Mouse (Mus musculus) brain, embryonic 14.5 days (tissue): ENCODE data around the gene Tbc1d2.

Experiments used
- CTCF ChIP-seq: fragments of 200-500 bp; IDR thresholded peaks from 2 replicates; pipeline ENCODE4 v1.5.1; 2012; ENCODE audit warnings: inconsistent platforms, mild to moderate bottlenecking, moderate library complexity, borderline replicate concordance; ENCODE audit not compliant: insufficient read depth, insufficient read length; ENCODE audit errors: extremely low read depth
- POLR2A ChIP-seq: fragments of 200-500 bp; IDR thresholded peaks from 2 replicates; pipeline ENCODE4 v1.6.1; 2012; ENCODE audit warnings: mild to moderate bottlenecking, inconsistent platforms, borderline replicate concordance; ENCODE audit not compliant: poor library complexity, insufficient read depth, insufficient read length, severe bottlenecking; ENCODE audit errors: extremely low read depth

DNA sequence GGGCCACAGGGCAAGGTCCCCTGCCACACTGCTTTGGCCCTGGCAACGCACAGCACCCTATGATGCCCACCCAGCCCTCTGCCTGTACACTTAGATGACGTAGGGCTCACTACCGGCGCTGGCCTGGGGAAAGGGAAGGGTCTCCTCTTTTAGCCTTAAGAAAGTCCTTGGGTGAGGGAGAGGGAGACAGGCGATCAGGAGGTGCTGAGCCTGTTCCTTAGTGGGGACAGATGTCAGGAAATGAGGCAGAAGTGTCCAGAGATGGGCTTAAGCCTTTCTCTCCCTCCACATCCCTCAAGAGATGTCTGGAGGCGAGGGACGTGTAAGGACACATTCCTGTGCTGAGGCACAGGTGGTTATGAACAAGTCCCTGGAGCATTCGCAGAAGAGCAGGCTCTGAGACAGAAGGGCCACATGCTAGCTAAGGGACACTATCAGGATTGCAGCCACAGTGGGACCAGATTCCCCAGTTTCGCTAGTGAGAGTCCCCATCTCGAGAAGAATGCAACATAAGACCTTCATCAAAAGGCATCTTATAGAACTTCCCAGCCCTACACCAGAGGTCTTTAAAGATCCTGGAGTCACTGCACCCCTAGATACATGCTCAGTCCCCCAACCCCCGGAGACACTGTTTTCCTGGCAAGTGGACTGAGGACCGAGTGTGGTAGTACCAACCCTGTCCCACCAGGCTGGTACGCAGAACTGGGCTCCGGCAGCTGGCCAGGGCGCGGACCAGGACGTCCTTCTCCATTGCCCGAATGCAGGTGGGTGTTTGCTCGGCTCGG is 49.3 kb downstream of the Tbc1d2 start:
- no peak for TF ChIP-seq POLR2A
- no peak for TF ChIP-seq CTCF
